Mouse (Mus musculus) lung, embryonic 15.5 days (tissue): ENCODE results near the gene Prl2c3. TPM values are rescaled to one million over a fixed set of nuclear protein-coding genes. Genes with fewer than 3 reads are reported as not detected.
"Not testable (repeated sequence)": the region's sequence is repeated elsewhere in the genome, so short reads cannot be mapped to it uniquely, and the experiment has no call there.

Experiments
- ATAC-seq: fragments of 200-750 bp; cut with Nextera tagmentation; 2 replicates; pipeline ENCODE4 v1.8.0; 2017; ENCODE audit warnings: moderate number of reproducible peaks, borderline replicate concordance; ENCODE audit not compliant: low FRiP score, low TSS enrichment; ENCODE audit errors: extremely low read depth
- H3K27ac ChIP-seq: fragments of 300-500 bp; sonication (generic); 2 replicates; pipeline ENCODE4 v1.5.1; 2015; ENCODE audit warnings: moderate library complexity, mild to moderate bottlenecking, inconsistent platforms
- H3K27me3 ChIP-seq: fragments of 300-500 bp; sonication (generic); 2 replicates; pipeline ENCODE4 v1.6.1; 2015; ENCODE audit warnings: inconsistent platforms
- H3K36me3 ChIP-seq: fragments of 300-500 bp; sonication (generic); 2 replicates; pipeline ENCODE4 v1.6.1; 2015; ENCODE audit warnings: inconsistent platforms
- H3K4me1 ChIP-seq: fragments of 300-500 bp; sonication (generic); 2 replicates; pipeline ENCODE4 v1.6.1; 2015; ENCODE audit warnings: inconsistent platforms
- H3K4me2 ChIP-seq: fragments of 300-500 bp; sonication (generic); 2 replicates; pipeline ENCODE4 v1.6.1; 2015; ENCODE audit warnings: inconsistent platforms, mild to moderate bottlenecking, moderate library complexity
- H3K4me3 ChIP-seq: fragments of 300-500 bp; sonication (generic); 2 replicates; pipeline ENCODE4 v1.5.1; 2015; ENCODE audit warnings: mild to moderate bottlenecking, inconsistent platforms
- H3K9ac ChIP-seq: fragments of 300-500 bp; sonication (generic); 2 replicates; pipeline ENCODE4 v1.6.1; 2015; ENCODE audit warnings: inconsistent platforms
- H3K9me3 ChIP-seq: fragments of 300-500 bp; sonication (generic); 2 replicates; pipeline ENCODE4 v1.6.1; 2016; ENCODE audit warnings: inconsistent platforms
- WGBS: fragments of 180-500 bp; shearing (Covaris S2); methylation state at CpG from one replicate; pipeline ENCODE4 v1.1.7; 2015; 5-methylcytosine and 5-hydroxymethylcytosine counted together
- polyA plus RNA-seq: library from polyadenylated mRNA; unstranded; fragments of >200 nt; fragmentation: Nextera tagmentation; extraction: Ambion mirVana; gene quantifications from 2 replicates; pipeline ENCODE4 v1.2.1, GENCODE M21; 2015

The Prl2c3 gene
- 0.35 and 0.59 TPM in 2 replicates for polyA plus RNA-seq

- not testable (repeated sequence) for H3K9ac ChIP-seq, H3K9me3 ChIP-seq, ATAC-seq, H3K27ac ChIP-seq, H3K4me3 ChIP-seq, H3K4me1 ChIP-seq, H3K4me2 ChIP-seq, H3K36me3 ChIP-seq, H3K27me3 ChIP-seq
- WGBS = 55% methylated on average over 3 of the region's 3 CpGs
Measured at GRCm38 (mm10) chr13:12799979-12800378, at the start of gene Prl2c3. Prl2c3 (minus strand) TSS chr13:12800079.

GRCm38 (mm10) chr13:12848254-12848653, 48.4 kb upstream of the Prl2c3 start:
- H3K36me3 ChIP-seq, H3K9ac ChIP-seq, H3K4me2 ChIP-seq, H3K27me3 ChIP-seq, H3K9me3 ChIP-seq, H3K27ac ChIP-seq, H3K4me3 ChIP-seq, H3K4me1 ChIP-seq: not testable (repeated sequence)
- peak; percentile 55; the same call in 1 of the 2 replicates for ATAC-seq
- 72% methylated on average over 4 of the region's 4 CpGs for WGBS

GRCm38 (mm10) chr13:12844701-12845100, 44.8 kb upstream of the Prl2c3 start:
- H3K36me3 ChIP-seq, H3K4me2 ChIP-seq, H3K27me3 ChIP-seq, H3K4me3 ChIP-seq, H3K4me1 ChIP-seq, H3K9ac ChIP-seq, H3K9me3 ChIP-seq, ATAC-seq, H3K27ac ChIP-seq: not testable (repeated sequence)
- 80% methylated on average over 1 of the region's 1 CpGs for WGBS

- WGBS = 71% methylated on average over 2 of the region's 2 CpGs
- H3K36me3 ChIP-seq, H3K4me2 ChIP-seq, H3K4me3 ChIP-seq, ATAC-seq, H3K27ac ChIP-seq, H3K27me3 ChIP-seq, H3K4me1 ChIP-seq, H3K9ac ChIP-seq: not testable (repeated sequence)
- peaks cover 28% of the 10 kb centered on the region; the same call in 1 of the 2 replicates for H3K9me3 ChIP-seq
Measured at GRCm38 (mm10) chr13:12837546-12837945, 37.7 kb upstream of the Prl2c3 start.

GRCm38 (mm10) chr13:12831769-12832168, 31.9 kb upstream of the Prl2c3 start:
- ATAC-seq = no peak
- Histone ChIP-seq H3K4me2 (no peak overlapping the region), H3K27ac (no peak overlapping the region), H3K9me3 (peaks cover 42% of the 10 kb centered on the region), H3K9ac (no peak overlapping the region), H3K27me3 (no peaks in the 10 kb centered on the region), H3K4me3 (no peak overlapping the region), H3K36me3 (peaks cover 4% of the 10 kb centered on the region; the same call in 1 of the 2 replicates), H3K4me1 (no peaks in the 10 kb centered on the region)
- 66% methylated on average over 2 of the region's 2 CpGs for WGBS

GRCm38 (mm10) chr13:12829031-12829430, 29.2 kb upstream of the Prl2c3 start:
- Histone ChIP-seq H3K4me2 (no peak overlapping the region), H3K27ac (no peak overlapping the region), H3K4me1 (no peaks in the 10 kb centered on the region), H3K36me3 (peaks cover 4% of the 10 kb centered on the region; the same call in 1 of the 2 replicates), H3K27me3 (no peaks in the 10 kb centered on the region), H3K9ac (no peak overlapping the region), H3K4me3 (no peak overlapping the region), H3K9me3 (peaks cover 40% of the 10 kb centered on the region)
- no peak for ATAC-seq
- WGBS = 84% methylated on average over 5 of the region's 5 CpGs

- H3K9me3 ChIP-seq = peaks cover 17% of the 10 kb centered on the region
- not testable (repeated sequence) for H3K4me1 ChIP-seq, H3K36me3 ChIP-seq, H3K27ac ChIP-seq, H3K9ac ChIP-seq, H3K4me3 ChIP-seq, H3K27me3 ChIP-seq, H3K4me2 ChIP-seq
- ATAC-seq = peak; percentile 23; the same call in 1 of the 2 replicates
- WGBS = 62% methylated on average over 4 of the region's 4 CpGs
Measured at GRCm38 (mm10) chr13:12824500-12825176, 24.8 kb upstream of the Prl2c3 start.

GRCm38 (mm10) chr13:12813734-12814424, 14.0 kb upstream of the Prl2c3 start:
- ATAC-seq, H3K36me3 ChIP-seq, H3K4me1 ChIP-seq, H3K27ac ChIP-seq, H3K9ac ChIP-seq, H3K4me2 ChIP-seq, H3K9me3 ChIP-seq, H3K4me3 ChIP-seq, H3K27me3 ChIP-seq: not testable (repeated sequence)
- WGBS = 75% methylated on average over 5 of the region's 5 CpGs

- H3K4me2 ChIP-seq = no peak overlapping the region
- no peak overlapping the region for H3K4me3 ChIP-seq
- 49% methylated on average over 2 of the region's 2 CpGs for WGBS
Measured at GRCm38 (mm10) chr13:12809591-12809990, 9.7 kb upstream of the Prl2c3 start.

GRCm38 (mm10) chr13:12808793-12809512, 9.1 kb upstream of the Prl2c3 start:
- not testable (repeated sequence) for H3K36me3 ChIP-seq, H3K9me3 ChIP-seq, H3K4me2 ChIP-seq, H3K4me3 ChIP-seq, H3K9ac ChIP-seq, H3K27me3 ChIP-seq, H3K27ac ChIP-seq, H3K4me1 ChIP-seq
- peak; percentile 29; the same call in 1 of the 2 replicates for ATAC-seq
- WGBS = 59% methylated on average over 3 of the region's 3 CpGs

More at GRCm38 (mm10) chr13:12809591-12809990, 9.7 kb upstream of the Prl2c3 start:
- Histone ChIP-seq H3K36me3 (no peaks in the 10 kb centered on the region), H3K9ac (no peak overlapping the region), H3K4me1 (no peaks in the 10 kb centered on the region), H3K27ac (no peak overlapping the region), H3K9me3 (no peaks in the 10 kb centered on the region), H3K27me3 (no peaks in the 10 kb centered on the region)
- ATAC-seq = no peak

- WGBS = 59% methylated on average over 4 of the region's 4 CpGs
- not testable (repeated sequence) for ATAC-seq, H3K9ac ChIP-seq, H3K4me1 ChIP-seq, H3K9me3 ChIP-seq, H3K27me3 ChIP-seq, H3K4me3 ChIP-seq, H3K27ac ChIP-seq, H3K4me2 ChIP-seq, H3K36me3 ChIP-seq
Measured at GRCm38 (mm10) chr13:12806496-12806895, 6.6 kb upstream of the Prl2c3 start.
